Mouse (Mus musculus) brown adipose tissue, adult 24 weeks (tissue): ENCODE measurements around the gene Ppp1r14c. TPM values are rescaled to one million over a fixed set of nuclear protein-coding genes. Genes with fewer than 3 reads are reported as not detected.
"Not testable (repeated sequence)": the region's sequence is repeated elsewhere in the genome, so short reads cannot be mapped to it uniquely, and the experiment has no call there.

Experiments
- H3K27ac ChIP-seq: fragments of 200-500 bp; replicated peaks from 2 replicates; pipeline ENCODE4 v1.5.1; 2012; ENCODE audit warnings: low read depth, mild to moderate bottlenecking, low read length
- H3K4me1 ChIP-seq: fragments of 200-500 bp; 2 replicates; pipeline ENCODE4 v1.6.1; 2012; ENCODE audit warnings: low read length, mixed read lengths; ENCODE audit not compliant: control insufficient read depth, insufficient read depth, insufficient read length
- H3K4me3 ChIP-seq: fragments of 200-500 bp; 2 replicates; pipeline ENCODE4 v1.5.1; 2012; ENCODE audit warnings: low read depth, mild to moderate bottlenecking, low read length, moderate library complexity; ENCODE audit not compliant: insufficient read depth
- polyA plus RNA-seq: library from polyadenylated mRNA; stranded (reverse); fragments of >200 nt; gene quantifications from 2 replicates; pipeline ENCODE4 v1.2.4, GENCODE M21; 2012; ENCODE audit not compliant: missing spikeins, insufficient read depth, insufficient read length

The Ppp1r14c gene
- polyA plus RNA-seq, 1 experiment = 0.91 TPM

GRCm38 (mm10) chr10:3479772-3480171, 113.9 kb downstream of the Ppp1r14c start:
- Histone ChIP-seq H3K4me1 (no peaks in the 10 kb centered on the region), H3K27ac (no peak overlapping the region), H3K4me3 (no peak overlapping the region)

- Histone ChIP-seq H3K4me1 (no peaks in the 10 kb centered on the region), H3K27ac (no peak overlapping the region), H3K4me3 (no peak overlapping the region)
These were observed 124.2 kb downstream of the Ppp1r14c start for GRCm38 (mm10) chr10:3490052-3490451.

GRCm38 (mm10) chr10:3496791-3497190, 130.9 kb downstream of the Ppp1r14c start:
- Histone ChIP-seq H3K4me1 (no peaks in the 10 kb centered on the region), H3K27ac (no peak overlapping the region), H3K4me3 (no peak overlapping the region)

- not testable (repeated sequence) for H3K4me3 ChIP-seq, H3K27ac ChIP-seq, H3K4me1 ChIP-seq
These were observed 135.0 kb downstream of the Ppp1r14c start for GRCm38 (mm10) chr10:3500846-3501245.

- Histone ChIP-seq H3K27ac (no peak overlapping the region), H3K4me3 (no peak overlapping the region), H3K4me1 (no peaks in the 10 kb centered on the region)
These were observed 141.8 kb downstream of the Ppp1r14c start for GRCm38 (mm10) chr10:3507484-3508221.

GRCm38 (mm10) chr10:3508222-3508588, 142.3 kb downstream of the Ppp1r14c start:
- Histone ChIP-seq H3K27ac (no peak overlapping the region), H3K4me1 (no peaks in the 10 kb centered on the region), H3K4me3 (no peak overlapping the region)

GRCm38 (mm10) chr10:3508746-3509145, 142.9 kb downstream of the Ppp1r14c start:
- Histone ChIP-seq H3K4me3 (no peak overlapping the region), H3K4me1 (no peaks in the 10 kb centered on the region), H3K27ac (no peak overlapping the region)

GRCm38 (mm10) chr10:3509663-3510277, 143.9 kb downstream of the Ppp1r14c start:
- H3K4me3 ChIP-seq = no peak overlapping the region
- H3K4me1 ChIP-seq = no peaks in the 10 kb centered on the region
- no peak overlapping the region for H3K27ac ChIP-seq

GRCm38 (mm10) chr10:3510486-3510885, 144.6 kb downstream of the Ppp1r14c start:
- H3K27ac ChIP-seq = no peak overlapping the region
- H3K4me1 ChIP-seq = no peaks in the 10 kb centered on the region
- H3K4me3 ChIP-seq = no peak overlapping the region

- H3K4me3 ChIP-seq = no peak overlapping the region
- peaks cover 5% of the 10 kb centered on the region for H3K4me1 ChIP-seq
- no peak overlapping the region for H3K27ac ChIP-seq
These were observed 145.5 kb downstream of the Ppp1r14c start for GRCm38 (mm10) chr10:3511401-3511800.

GRCm38 (mm10) chr10:3512620-3513305, 146.9 kb downstream of the Ppp1r14c start:
- H3K4me3 ChIP-seq = no peak overlapping the region
- no peak overlapping the region for H3K27ac ChIP-seq
- peaks cover 5% of the 10 kb centered on the region for H3K4me1 ChIP-seq

- no peak overlapping the region for H3K27ac ChIP-seq
- H3K4me1 ChIP-seq = peaks cover 5% of the 10 kb centered on the region
- H3K4me3 ChIP-seq = no peak overlapping the region
These were observed 148.1 kb downstream of the Ppp1r14c start for GRCm38 (mm10) chr10:3513947-3514346.

Other genes starting within 250 kb of the Ppp1r14c start
- gene H60c, start 98.3 kb upstream of the Ppp1r14c start, polyA plus RNA-seq = not detected in 2 replicates
- not detected in 2 replicates for gene Iyd, start 174.2 kb downstream of the Ppp1r14c start, polyA plus RNA-seq